Mouse (Mus musculus) adrenal gland, postnatal 25 days (tissue): ENCODE results near the gene Atp6v0d1. TPM values are rescaled to one million over a fixed set of nuclear protein-coding genes. Genes with fewer than 3 reads are reported as not detected.
A peak's percentile ranks its signal among the peaks of the same experiment; 100 is the strongest.
"Not testable (repeated sequence)": the region's sequence is repeated elsewhere in the genome, so short reads cannot be mapped to it uniquely, and the experiment has no call there.

Experiments
- DNase-seq: peaks from one replicate; pipeline ENCODE4 v3.0.0; 2021; ENCODE audit warnings: mixed read lengths
- total RNA-seq: library from RNA; stranded (reverse); gene quantifications from 2 replicates; pipeline ENCODE4 v1.2.3, GENCODE M21; 2021

Gene Atp6v0d1
- total RNA-seq, 1 experiment from 2014 or later: 108 TPM

GRCm38 (mm10) chr8:105574741-105575140 lies 8.9 kb upstream of the Atp6v0d1 start:
- no peak for DNase-seq

- DNase-seq: peak; percentile 55
These were observed 7.6 kb upstream of the Atp6v0d1 start for GRCm38 (mm10) chr8:105573427-105573826.

- no peak for DNase-seq
These were observed 6.0 kb upstream of the Atp6v0d1 start for GRCm38 (mm10) chr8:105571810-105572209.

- DNase-seq: peak; percentile 7
These were observed 1.1 kb upstream of the Atp6v0d1 start for GRCm38 (mm10) chr8:105566703-105567595.

- no peak for DNase-seq
These were observed 406 bp downstream of the Atp6v0d1 start for GRCm38 (mm10) chr8:105565401-105565881.

GRCm38 (mm10) chr8:105564573-105565229 lies 1.1 kb downstream of the Atp6v0d1 start:
- DNase-seq: not testable (repeated sequence)

- DNase-seq: no peak
These were observed 2.0 kb downstream of the Atp6v0d1 start for GRCm38 (mm10) chr8:105563871-105564270.

- no peak for DNase-seq
These were observed 3.0 kb downstream of the Atp6v0d1 start for GRCm38 (mm10) chr8:105562863-105563262.

GRCm38 (mm10) chr8:105555230-105555629 lies 10.6 kb downstream of the Atp6v0d1 start:
- no peak for DNase-seq

- DNase-seq: peak; percentile 25
These were observed 11.8 kb downstream of the Atp6v0d1 start for GRCm38 (mm10) chr8:105554087-105554486.

- DNase-seq: no peak
These were observed 13.0 kb downstream of the Atp6v0d1 start for GRCm38 (mm10) chr8:105552824-105553223.

- DNase-seq: no peak
These were observed 13.8 kb downstream of the Atp6v0d1 start for GRCm38 (mm10) chr8:105552032-105552431.

GRCm38 (mm10) chr8:105550083-105550482 lies 15.8 kb downstream of the Atp6v0d1 start:
- no peak for DNase-seq

- no peak for DNase-seq
These were observed 16.3 kb downstream of the Atp6v0d1 start for GRCm38 (mm10) chr8:105549506-105549905.

- no peak for DNase-seq
These were observed 19.2 kb downstream of the Atp6v0d1 start for GRCm38 (mm10) chr8:105546384-105547350.

- DNase-seq: no peak
These were observed 20.6 kb downstream of the Atp6v0d1 start for GRCm38 (mm10) chr8:105545249-105545648.

- DNase-seq: no peak
These were observed 21.2 kb downstream of the Atp6v0d1 start for GRCm38 (mm10) chr8:105544544-105545205.

- no peak for DNase-seq
These were observed 22.1 kb downstream of the Atp6v0d1 start for GRCm38 (mm10) chr8:105543703-105544102.

GRCm38 (mm10) chr8:105542808-105543207 lies 23.0 kb downstream of the Atp6v0d1 start:
- no peak for DNase-seq

- DNase-seq: no peak
These were observed 23.7 kb downstream of the Atp6v0d1 start for GRCm38 (mm10) chr8:105542032-105542656.

GRCm38 (mm10) chr8:105538940-105539339 lies 26.9 kb downstream of the Atp6v0d1 start:
- DNase-seq: no peak
